29 mouse cellular contexts compared by ENCODE assay signal in the genomic region with DNA sequence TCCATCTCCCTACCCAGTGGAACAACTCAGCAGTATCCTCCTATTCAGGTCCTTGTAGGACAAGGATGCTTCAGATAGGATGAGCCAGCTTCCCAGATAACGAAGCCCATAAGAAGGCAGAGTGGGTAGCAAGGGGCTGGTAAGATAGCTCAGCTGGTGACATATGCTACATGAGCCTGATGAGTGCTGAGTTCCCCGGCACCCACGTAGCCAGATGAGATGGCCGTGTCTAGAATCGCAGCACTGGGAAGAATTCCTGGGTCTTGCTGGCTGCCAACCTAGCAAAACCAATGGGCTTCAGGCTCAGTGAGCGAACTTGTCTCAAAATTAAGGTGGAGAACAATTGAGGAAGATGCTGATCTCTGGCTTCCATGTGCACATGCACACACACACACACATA. TPM values are rescaled to one million over a fixed set of nuclear protein-coding genes. Genes with fewer than 3 reads are reported as not detected.
"Had no signal": no experiment of that assay in that cellular context is flagged by ENCODE, and none has a peak within 500 bp of the region (broad histone marks: within the 10 kb centered on the region; RNA-seq: fewer than 3 reads in every experiment).

No protein-coding gene starts in this region.

- DNase-seq: gastrocnemius, adult 2 months; gastrocnemius, postnatal 10 days; gastrocnemius, postnatal 25 days; heart, adult 2 months; heart, postnatal 4 days; kidney, adult 18-20 months; kidney, adult 8-10 months; kidney, postnatal 10 days; kidney, postnatal 25 days; kidney, postnatal 4 days; layer of hippocampus, postnatal 36 days; left cerebral cortex, postnatal 4 days had no signal

- H3K9ac ChIP-seq: heart, embryonic 13.5 days; heart, embryonic 15.5 days; hindbrain, embryonic 12.5 days; hindbrain, embryonic 15.5 days; intestine, embryonic 15.5 days; limb, embryonic 13.5 days; limb, embryonic 15.5 days; liver, embryonic 12.5 days; liver, embryonic 14.5 days had no signal

- H3K27me3 ChIP-seq: hindbrain, embryonic 12.5 days; hindbrain, embryonic 15.5 days; intestine, embryonic 15.5 days; limb, embryonic 13.5 days; limb, embryonic 15.5 days had no signal

- H3K4me1 ChIP-seq: heart, embryonic 15.5 days; intestine, embryonic 15.5 days; limb, embryonic 13.5 days; limb, embryonic 15.5 days; liver, embryonic 12.5 days had no signal

- H3K4me3 ChIP-seq: gastrocnemius, adult 2 months; heart, adult 2 months; heart, embryonic 13.5 days; heart, embryonic 15.5 days; hindbrain, embryonic 10.5 days; hindbrain, embryonic 12.5 days; hindbrain, embryonic 15.5 days; intestine, embryonic 15.5 days; layer of hippocampus, adult 2 months; limb, embryonic 13.5 days; limb, embryonic 15.5 days; liver, embryonic 12.5 days had no signal

- H3K27ac ChIP-seq: gastrocnemius, adult 2 months; heart, adult 2 months; heart, embryonic 13.5 days; heart, embryonic 15.5 days; hindbrain, embryonic 12.5 days; intestine, embryonic 15.5 days; layer of hippocampus, adult 2 months; limb, embryonic 13.5 days; limb, embryonic 15.5 days; liver, embryonic 12.5 days; liver, embryonic 14.5 days had no signal

- ATAC-seq: inflammation-experienced regulatory T-cells, adult 6 months; intestine, embryonic 15.5 days; intestine, postnatal 0 days; liver, embryonic 12.5 days had no signal

- H3K4me2 ChIP-seq: heart, embryonic 11.5 days; heart, embryonic 13.5 days; heart, embryonic 15.5 days; hindbrain, embryonic 12.5 days; hindbrain, embryonic 15.5 days; intestine, embryonic 15.5 days; limb, embryonic 13.5 days; limb, embryonic 15.5 days; liver, embryonic 12.5 days had no signal

- H3K36me3 ChIP-seq: heart, embryonic 13.5 days; heart, embryonic 15.5 days; hindbrain, embryonic 10.5 days; hindbrain, embryonic 12.5 days; hindbrain, embryonic 15.5 days; intestine, embryonic 15.5 days; limb, embryonic 13.5 days; limb, embryonic 15.5 days; liver, embryonic 12.5 days had no signal

- H3K9me3 ChIP-seq: heart, embryonic 13.5 days; heart, embryonic 15.5 days; hindbrain, embryonic 10.5 days; hindbrain, embryonic 12.5 days; hindbrain, embryonic 15.5 days; intestine, embryonic 15.5 days; limb, embryonic 13.5 days; limb, embryonic 15.5 days; liver, embryonic 12.5 days had no signal

RNA-seq across cellular contexts. Expression of gene Rasgef1c, which starts 36.1 kb away (rescaled TPM):
- total RNA-seq: heart, postnatal 4 days; liver, adult 2 months had no signal
- polyA plus RNA-seq: heart, embryonic 13.5 days; heart, postnatal 0 days; kidney, embryonic 14.5 days; liver, adult 2 months; liver, embryonic 12.5 days; liver, embryonic 14.5 days had no signal
